Mouse (Mus musculus): ENCODE data around the gene Grhl3.

DNA sequence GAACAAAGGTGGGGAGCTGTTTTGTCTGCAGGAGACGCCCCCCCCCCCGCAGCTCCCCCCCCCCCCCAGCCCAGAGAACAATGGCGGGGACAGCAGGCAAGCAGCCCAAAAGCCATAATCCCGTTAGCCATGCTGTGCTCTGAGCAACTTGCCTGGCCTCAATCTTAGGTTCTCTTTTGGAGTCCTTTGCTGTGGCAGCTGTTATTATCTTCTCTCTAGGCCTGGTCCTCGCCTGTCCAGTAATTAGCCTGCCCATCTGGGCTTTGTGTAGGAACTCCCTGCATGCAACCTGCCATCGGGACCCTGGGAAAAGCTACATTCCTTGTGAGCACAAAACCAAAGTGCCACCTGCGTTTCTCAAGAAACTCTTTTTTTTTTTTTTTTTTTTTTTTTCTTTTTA is 49.5 kb downstream of the Grhl3 start:
- no peak for TF ChIP-seq CTCF (IDR thresholded peaks at IDR 0.05; ENCODE audit: control insufficient read depth, insufficient read depth, insufficient replicate concordance, low read depth, low read length)
- TF ChIP-seq POLR2A (IDR thresholded peaks at IDR 0.05; ENCODE audit: control insufficient read depth, low read depth, low read length): no peak

Data from testis, adult 2 months (tissue).